Mouse (Mus musculus): Measurements from ENCODE around the gene 4933402D24Rik. TPM values are rescaled to one million over a fixed set of nuclear protein-coding genes. Genes with fewer than 3 reads are reported as not detected.
A peak's percentile ranks its signal among the peaks of the same experiment; 100 is the strongest.

The 4933402D24Rik gene
- polyA plus RNA-seq, 1 experiment from 2014 or later, result 0.35 TPM

DNA sequence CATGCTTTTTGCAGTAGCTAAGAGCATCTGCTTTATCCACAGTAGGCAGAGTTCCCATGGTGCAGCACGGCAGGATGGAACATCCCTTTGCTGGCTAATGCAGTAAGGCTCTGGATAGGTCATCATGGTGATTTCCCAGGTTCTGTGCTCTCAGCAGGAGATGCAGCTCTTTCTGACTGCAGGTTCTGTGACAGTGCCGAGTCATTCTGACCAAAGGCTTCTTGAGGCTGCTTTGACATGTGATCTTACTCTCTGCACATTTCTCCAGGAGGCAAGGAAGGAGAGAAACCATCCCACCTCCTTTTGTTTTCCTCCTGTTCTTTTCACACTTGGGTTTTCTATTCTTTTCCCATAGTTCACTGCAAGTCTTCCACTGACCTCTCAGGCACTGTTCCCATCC is 13.1 kb downstream of the 4933402D24Rik start:
- ATAC-seq, result peak; percentile 47

DNA sequence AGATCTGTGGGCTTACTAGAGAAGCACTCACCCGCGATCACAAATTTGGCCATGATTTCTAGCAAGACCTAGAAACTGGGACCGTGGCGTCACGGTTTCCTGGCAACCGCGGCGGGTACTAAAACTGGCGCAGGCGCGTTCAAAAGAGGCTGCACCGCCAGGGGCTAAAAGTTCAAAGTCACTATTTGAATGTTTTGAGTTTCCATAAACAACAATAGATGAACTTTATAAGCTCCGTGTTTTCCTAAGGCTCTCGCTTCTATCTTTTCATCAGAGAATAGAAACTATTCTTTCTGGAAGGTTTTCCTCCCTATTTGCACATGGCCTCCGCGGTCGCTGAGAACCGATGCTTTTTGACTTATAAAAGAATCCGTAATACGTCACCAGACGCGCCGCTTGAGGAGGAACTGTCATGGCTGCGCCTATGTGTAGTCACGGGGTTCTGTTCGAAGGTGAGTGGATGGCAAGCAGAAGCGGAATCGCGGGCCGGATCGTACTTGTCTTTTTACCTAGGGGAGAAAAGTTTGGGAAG is 38.8 kb downstream of the 4933402D24Rik start, which contains the start of the genes Mdh1b and Fastkd2:
TSS of gene Mdh1b (minus strand) at position 79 of the 532 bp plus-strand sequence.
TSS of gene Fastkd2 (plus strand) at position 375 of the 532 bp plus-strand sequence.
- ChIA-PET CTCF (no interaction called here), POLR2A (no interaction called here)
- ATAC-seq (peak; percentile 68), DNase-seq (ENCODE audit: low read depth, low spot score) (peak; percentile 68)
- in situ Hi-C loops (cut with MboI; ENCODE audit: low pct_unique_long_range_greater_than_20kb), result no loop called here
- TF ChIP-seq CTCF (IDR thresholded peaks at IDR 0.05), result no peak
- peaks cover 24% of the 10 kb centered on the region for H3K27me3 ChIP-seq

More for the DNA sequence above, 13.1 kb downstream of the 4933402D24Rik start:
- POLR2A ChIA-PET, result interaction anchor here (0.9 kb wide), 1 partner anchor 9 kb away, joined by 4 read pairs; no protein-coding TSS in a partner anchor
- in situ Hi-C loops (cut with MboI; ENCODE audit: low pct_unique_long_range_greater_than_20kb), result no loop called here
- TF ChIP-seq CTCF (IDR thresholded peaks at IDR 0.05), result no peak
- DNase-seq (ENCODE audit: low read depth, low spot score), result peak; percentile 39
- no peaks in the 10 kb centered on the region for H3K27me3 ChIP-seq
- CTCF ChIA-PET, result interaction anchor here (1.0 kb wide), 1 partner anchor 196 kb away, joined by 3 read pairs; no protein-coding TSS in a partner anchor

GRCm38 (mm10) chr1:63729796-63730195 is 39.3 kb downstream of the 4933402D24Rik start:
- no peak for ATAC-seq
- peaks cover 24% of the 10 kb centered on the region for H3K27me3 ChIP-seq
- POLR2A ChIA-PET, result no interaction called here
- no peak for DNase-seq (ENCODE audit: low read depth, low spot score)
- in situ Hi-C loops (cut with MboI; ENCODE audit: low pct_unique_long_range_greater_than_20kb), result no loop called here
- no peak for TF ChIP-seq CTCF (IDR thresholded peaks at IDR 0.05)
- CTCF ChIA-PET, result no interaction called here

GRCm38 (mm10) chr1:63720161-63720560 is 48.9 kb downstream of the 4933402D24Rik start:
- in situ Hi-C loops (cut with MboI; ENCODE audit: low pct_unique_long_range_greater_than_20kb), result no loop called here
- H3K27me3 ChIP-seq, result peaks cover 80% of the 10 kb centered on the region
- no peak for TF ChIP-seq CTCF (IDR thresholded peaks at IDR 0.05)
- DNase-seq (ENCODE audit: low read depth, low spot score) (no peak), ATAC-seq (no peak)
- ChIA-PET CTCF (no interaction called here), POLR2A (no interaction called here)

GRCm38 (mm10) chr1:63708876-63709275 is 60.2 kb downstream of the 4933402D24Rik start:
- no peak for TF ChIP-seq CTCF (IDR thresholded peaks at IDR 0.05)
- ATAC-seq, result no peak
- CTCF ChIA-PET, result no interaction called here
- in situ Hi-C loops (cut with MboI; ENCODE audit: low pct_unique_long_range_greater_than_20kb), result no loop called here
- POLR2A ChIA-PET, result no interaction called here
- DNase-seq (ENCODE audit: low read depth, low spot score), result no peak
- H3K27me3 ChIP-seq, result peaks cover 9% of the 10 kb centered on the region

DNA sequence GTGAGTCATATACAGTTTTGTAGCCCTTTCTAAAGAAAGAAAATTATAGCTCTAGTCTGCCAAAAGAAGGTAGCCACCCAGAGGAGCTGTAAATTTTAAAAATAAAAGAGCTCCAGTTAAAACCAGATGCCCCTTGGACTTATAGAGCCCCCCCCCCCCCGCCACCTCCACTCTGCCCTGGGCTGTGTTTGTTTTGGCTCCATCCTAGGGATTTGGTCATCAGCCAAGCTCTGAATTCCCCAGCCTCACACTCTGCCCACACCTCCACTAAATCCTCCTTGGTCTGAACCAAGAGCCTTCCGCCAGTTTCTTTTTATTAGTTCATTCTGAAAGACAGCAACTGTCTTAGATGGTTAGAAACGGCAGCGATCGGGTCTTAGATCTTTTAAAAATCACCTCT is 63.3 kb downstream of the 4933402D24Rik start:
- POLR2A ChIA-PET, result no interaction called here
- CTCF ChIA-PET, result no interaction called here
- peak; percentile 38 for DNase-seq (ENCODE audit: low read depth, low spot score)
- ATAC-seq, result no peak
- peaks cover 12% of the 10 kb centered on the region for H3K27me3 ChIP-seq
- TF ChIP-seq CTCF (IDR thresholded peaks at IDR 0.05), result no peak
- in situ Hi-C loops (cut with MboI; ENCODE audit: low pct_unique_long_range_greater_than_20kb), result no loop called here

Other genes with a start within 250 kb of the 4933402D24Rik start
- gene Gm39653, start 153.3 kb downstream of the 4933402D24Rik start, polyA plus RNA-seq (2021), result not detected
- gene Dytn, start 82.3 kb downstream of the 4933402D24Rik start, polyA plus RNA-seq (2021), result not detected
- gene Mdh1b, start 38.9 kb downstream of the 4933402D24Rik start, polyA plus RNA-seq (2021), result 0.15 TPM
- 28.5 TPM for gene Fastkd2, start 38.7 kb downstream of the 4933402D24Rik start, polyA plus RNA-seq (2021)